Mouse (Mus musculus): Measurements from ENCODE around the gene Vmn1r107.
"Not testable (repeated sequence)": the region's sequence is repeated elsewhere in the genome, so short reads cannot be mapped to it uniquely, and the experiment has no call there.

The Vmn1r107 gene

DNA sequence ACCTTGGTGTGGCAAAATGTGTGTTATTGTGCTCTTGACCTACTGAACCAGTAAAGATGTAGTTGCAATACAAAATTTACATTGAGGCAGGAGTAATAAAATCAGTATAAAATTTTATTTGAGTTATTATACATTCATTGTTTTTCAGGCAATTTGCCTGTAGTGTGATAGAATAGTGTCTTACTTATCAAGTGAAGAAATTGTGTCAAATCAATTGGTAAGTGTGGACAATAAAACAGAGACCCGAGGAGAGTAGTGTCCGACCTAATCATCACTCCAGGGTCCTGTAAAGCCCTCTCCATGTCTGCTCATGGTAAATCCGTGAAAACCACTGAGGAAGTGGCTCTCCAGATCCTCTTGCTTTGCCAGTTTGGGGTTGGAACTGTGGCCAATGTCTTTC is at the start of gene Vmn1r107:
Gene Vmn1r107 (plus strand): TSS at position 301 of the 400 bp plus-strand sequence.
- DNase-seq = not testable (repeated sequence)

DNA sequence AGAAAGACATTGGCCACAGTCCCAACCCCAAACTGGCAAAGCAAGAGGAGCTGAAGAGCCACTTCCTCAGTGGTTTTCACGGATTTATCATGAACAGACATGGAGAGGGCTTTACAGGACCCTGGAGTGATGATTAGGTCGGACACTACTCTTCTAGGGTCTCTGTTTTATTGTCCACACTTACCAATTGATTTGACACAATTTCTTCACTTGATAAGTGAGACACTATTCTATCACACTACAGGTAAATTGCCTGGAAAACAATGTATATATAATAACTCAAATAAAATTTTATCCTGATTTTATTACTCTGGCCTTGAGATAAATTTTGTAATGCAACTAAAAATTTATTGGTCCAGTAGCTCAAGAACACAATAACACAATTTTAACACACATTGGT is 34.4 kb downstream of the Vmn1r107 start, which contains the start of gene Vmn1r111:
Gene Vmn1r111 (minus strand): TSS at position 101 of the 400 bp plus-strand sequence.
- DNase-seq = not testable (repeated sequence)
